Mouse (Mus musculus) brain, embryonic 14.5 days (tissue): ENCODE data around the gene Prkaa1.

Source experiments
- CTCF ChIP-seq: fragments of 200-500 bp; IDR thresholded peaks from 2 replicates; pipeline ENCODE4 v1.5.1; 2012; ENCODE audit warnings: inconsistent platforms, mild to moderate bottlenecking, moderate library complexity, borderline replicate concordance; ENCODE audit not compliant: insufficient read depth, insufficient read length; ENCODE audit errors: extremely low read depth
- POLR2A ChIP-seq: fragments of 200-500 bp; IDR thresholded peaks from 2 replicates; pipeline ENCODE4 v1.6.1; 2012; ENCODE audit warnings: mild to moderate bottlenecking, inconsistent platforms, borderline replicate concordance; ENCODE audit not compliant: poor library complexity, insufficient read depth, insufficient read length, severe bottlenecking; ENCODE audit errors: extremely low read depth

- no peak for TF ChIP-seq CTCF
- no peak for TF ChIP-seq POLR2A
These were observed 5.4 kb upstream of the Prkaa1 start for GRCm38 (mm10) chr15:5138021-5138856.
